Mouse (Mus musculus) embryonic facial prominence, embryonic 10.5 days (tissue): Measurements from ENCODE around the gene Nos1. TPM values are rescaled to one million over a fixed set of nuclear protein-coding genes. Genes with fewer than 3 reads are reported as not detected.
A peak's percentile ranks its signal among the peaks of the same experiment; 100 is the strongest.

Source experiments
- DNase-seq: peaks from one replicate; pipeline ENCODE4 v3.0.0-alpha.2; 2017; ENCODE audit warnings: low spot score
- H3K27ac ChIP-seq: fragments of 300-500 bp; sonication (generic); replicated peaks from 2 replicates; pipeline ENCODE4 v1.5.1; 2016; ENCODE audit warnings: mild to moderate bottlenecking
- H3K27me3 ChIP-seq: fragments of 300-500 bp; sonication (generic); replicated peaks from 2 replicates; pipeline ENCODE4 v1.6.1; 2016; ENCODE audit warnings: low read depth, mild to moderate bottlenecking; ENCODE audit not compliant: poor library complexity, severe bottlenecking
- H3K36me3 ChIP-seq: fragments of 300-500 bp; sonication (generic); replicated peaks from 2 replicates; pipeline ENCODE4 v1.6.1; 2016; ENCODE audit warnings: mild to moderate bottlenecking, moderate library complexity
- H3K4me1 ChIP-seq: fragments of 300-500 bp; sonication (generic); 2 replicates; pipeline ENCODE4 v1.6.1; 2016
- H3K4me3 ChIP-seq: fragments of 300-500 bp; sonication (generic); 2 replicates; pipeline ENCODE4 v1.5.1; 2016; ENCODE audit warnings: mild to moderate bottlenecking, moderate library complexity
- H3K9me3 ChIP-seq: fragments of 300-500 bp; sonication (generic); 2 replicates; pipeline ENCODE4 v1.6.1; 2016; ENCODE audit warnings: mild to moderate bottlenecking
- WGBS: fragments of 180-500 bp; shearing (Covaris S2); methylation state at CpG from one replicate; pipeline ENCODE4 v1.1.7; 2016; 5-methylcytosine and 5-hydroxymethylcytosine counted together
- polyA plus RNA-seq: library from polyadenylated mRNA; unstranded; fragments of >200 nt; fragmentation: Nextera tagmentation; extraction: Ambion mirVana; gene quantifications from 2 replicates; pipeline ENCODE4 v1.2.1, GENCODE M21; 2016

The Nos1 gene
- polyA plus RNA-seq, 1 experiment from 2014 or later, result 0.32 TPM

DNA sequence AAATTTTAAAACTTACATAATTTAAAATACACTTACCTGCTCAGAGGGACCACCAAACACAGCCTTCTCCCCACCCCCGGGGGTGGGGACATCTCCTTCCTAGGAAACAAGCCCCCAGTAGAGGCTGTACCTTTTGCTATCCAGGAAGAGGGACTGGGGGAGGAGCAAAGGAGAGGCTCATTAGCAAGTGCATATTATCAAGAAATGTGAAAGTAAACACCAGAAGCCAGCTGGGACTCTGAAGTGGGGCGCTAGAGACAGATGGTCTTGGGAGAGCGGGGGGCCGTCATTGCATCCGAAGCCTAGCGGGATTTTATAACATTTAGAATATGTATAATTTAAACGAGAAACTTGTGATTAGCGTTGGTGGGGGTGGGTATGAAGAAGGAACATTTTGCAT is 158.6 kb downstream of the Nos1 start:
- H3K9me3 ChIP-seq, result no peaks in the 10 kb centered on the region
- H3K27ac ChIP-seq, result no peak overlapping the region
- H3K4me3 ChIP-seq, result no peak overlapping the region
- DNase-seq, result no peak
- H3K27me3 ChIP-seq, result peaks cover 23% of the 10 kb centered on the region
- 86% methylated on average over 8 of the region's 8 CpGs for WGBS
- H3K4me1 ChIP-seq, result peaks cover 5% of the 10 kb centered on the region; the same call in 1 of the 2 replicates
- H3K36me3 ChIP-seq, result no peaks in the 10 kb centered on the region

DNA sequence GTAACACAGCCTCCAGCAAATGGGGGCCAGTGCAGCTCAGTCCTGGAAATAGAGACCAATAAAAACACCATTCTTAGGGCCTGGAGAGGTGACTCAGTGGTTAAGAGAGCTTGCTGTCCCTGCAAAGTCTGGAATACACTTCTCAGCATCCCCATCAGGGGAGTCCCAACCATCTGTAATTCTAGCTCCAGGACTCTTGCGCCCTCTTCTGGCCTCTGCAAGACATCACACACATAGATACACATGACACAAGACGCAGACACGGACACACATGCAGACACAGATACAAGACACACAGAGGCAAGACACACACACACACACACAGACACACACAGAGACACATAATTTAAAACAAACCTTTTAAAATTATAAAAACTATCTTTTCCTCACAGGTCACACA is 160.7 kb downstream of the Nos1 start:
- 69% methylated on average over 3 of the region's 3 CpGs for WGBS
- H3K36me3 ChIP-seq, result no peaks in the 10 kb centered on the region

DNA sequence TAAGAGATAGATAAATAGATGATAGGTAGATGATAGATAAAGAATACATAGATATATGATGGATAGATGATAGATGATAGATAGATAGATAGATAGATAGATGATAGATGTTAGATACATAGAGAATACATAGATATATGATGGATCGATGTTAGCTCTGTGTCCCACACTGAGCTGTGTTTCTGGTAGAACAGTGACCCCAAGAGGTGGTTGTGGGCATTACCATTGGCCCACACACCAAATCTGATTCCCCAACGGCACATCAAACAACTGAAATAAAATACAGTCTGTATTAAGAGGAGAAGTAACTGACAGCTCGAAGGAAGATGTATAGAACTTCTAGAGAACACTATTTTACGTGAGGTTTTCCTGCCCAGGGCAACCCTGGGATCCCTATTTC is 165.8 kb downstream of the Nos1 start:
- H3K27me3 ChIP-seq, result no peaks in the 10 kb centered on the region
- H3K4me3 ChIP-seq, result no peak overlapping the region
- 41% methylated on average over 4 of the region's 4 CpGs for WGBS
- H3K27ac ChIP-seq, result no peak overlapping the region
- no peaks in the 10 kb centered on the region for H3K9me3 ChIP-seq
- no peaks in the 10 kb centered on the region for H3K4me1 ChIP-seq
- DNase-seq, result peak; percentile 40
- no peaks in the 10 kb centered on the region for H3K36me3 ChIP-seq

More for the DNA sequence above, 160.7 kb downstream of the Nos1 start:
- no peak for DNase-seq
- Histone ChIP-seq H3K9me3 (no peaks in the 10 kb centered on the region), H3K27ac (no peak overlapping the region), H3K27me3 (peaks cover 9% of the 10 kb centered on the region), H3K4me3 (no peak overlapping the region), H3K4me1 (peaks cover 5% of the 10 kb centered on the region; the same call in 1 of the 2 replicates)

DNA sequence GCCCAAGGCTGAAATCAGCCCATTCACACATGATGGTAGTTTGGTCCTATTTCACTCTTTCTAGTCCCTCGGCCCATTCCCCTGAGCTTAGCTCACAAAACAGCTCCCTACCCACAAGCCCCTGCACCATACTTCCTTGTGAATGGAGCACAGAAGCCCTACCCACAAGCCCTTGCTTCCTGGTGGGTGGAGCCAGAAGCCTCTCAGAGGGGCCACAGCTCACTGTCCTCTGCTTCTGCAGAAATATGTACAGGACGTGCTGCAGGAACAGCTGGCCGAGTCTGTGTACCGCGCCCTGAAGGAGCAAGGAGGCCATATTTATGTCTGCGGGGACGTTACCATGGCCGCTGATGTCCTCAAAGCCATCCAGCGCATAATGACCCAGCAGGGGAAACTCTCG is 168.6 kb downstream of the Nos1 start:
- WGBS, result 87% methylated on average over 10 of the region's 10 CpGs
- Histone ChIP-seq H3K9me3 (no peaks in the 10 kb centered on the region), H3K27ac (no peak overlapping the region), H3K4me1 (no peaks in the 10 kb centered on the region), H3K27me3 (no peaks in the 10 kb centered on the region), H3K36me3 (no peaks in the 10 kb centered on the region), H3K4me3 (no peak overlapping the region)
- no peak for DNase-seq

DNA sequence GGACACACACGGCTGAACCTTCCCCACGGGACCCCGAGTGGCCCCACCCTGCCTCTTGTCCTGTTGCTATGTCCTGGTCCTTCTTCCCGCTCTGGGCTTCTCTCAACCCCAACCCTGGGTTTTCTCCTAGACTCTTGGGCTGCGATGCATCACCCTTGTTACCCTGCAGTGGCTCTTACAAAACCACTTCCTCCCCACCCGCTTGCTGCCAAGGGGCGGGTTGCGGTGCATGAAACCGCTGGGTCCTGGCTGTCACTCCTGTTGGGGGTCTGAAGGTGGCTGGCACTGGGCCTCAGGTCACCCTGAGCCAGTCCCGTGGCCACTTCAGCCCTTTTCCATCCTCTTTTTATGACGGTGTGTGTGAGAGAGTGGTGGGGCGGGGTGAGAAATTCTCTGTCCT is 173.1 kb downstream of the Nos1 start:
- H3K4me3 ChIP-seq, result no peak overlapping the region
- no peaks in the 10 kb centered on the region for H3K9me3 ChIP-seq
- 84% methylated on average over 12 of the region's 12 CpGs for WGBS
- H3K27ac ChIP-seq, result no peak overlapping the region
- DNase-seq, result no peak
- H3K4me1 ChIP-seq, result peaks cover 5% of the 10 kb centered on the region; the same call in 1 of the 2 replicates
- no peaks in the 10 kb centered on the region for H3K27me3 ChIP-seq
- no peaks in the 10 kb centered on the region for H3K36me3 ChIP-seq

DNA sequence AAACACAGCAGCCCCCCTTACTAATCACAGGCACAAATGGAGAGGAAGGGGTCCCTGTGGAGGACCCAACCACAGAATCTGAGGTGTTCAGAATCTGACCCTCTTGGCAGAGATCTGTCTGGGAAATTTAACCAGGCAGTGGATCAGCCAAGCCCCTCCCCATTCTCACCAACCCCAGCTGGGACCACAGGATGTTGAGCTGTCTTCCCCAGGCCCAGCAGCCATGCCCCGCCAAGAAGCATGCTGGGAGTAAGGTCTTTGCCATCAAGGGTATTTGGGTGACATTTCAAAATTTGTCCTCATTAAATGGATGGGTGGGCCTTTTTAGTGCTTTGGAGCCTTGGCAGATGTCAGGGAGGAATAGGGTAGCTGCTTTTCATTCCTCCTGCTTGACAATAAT is 173.6 kb downstream of the Nos1 start:
- Histone ChIP-seq H3K4me3 (no peak overlapping the region), H3K9me3 (no peaks in the 10 kb centered on the region), H3K36me3 (no peaks in the 10 kb centered on the region), H3K27ac (no peak overlapping the region), H3K27me3 (no peaks in the 10 kb centered on the region), H3K4me1 (peaks cover 5% of the 10 kb centered on the region; the same call in 1 of the 2 replicates)
- WGBS, result 95% methylated on average over 1 of the region's 1 CpGs
- DNase-seq, result no peak

DNA sequence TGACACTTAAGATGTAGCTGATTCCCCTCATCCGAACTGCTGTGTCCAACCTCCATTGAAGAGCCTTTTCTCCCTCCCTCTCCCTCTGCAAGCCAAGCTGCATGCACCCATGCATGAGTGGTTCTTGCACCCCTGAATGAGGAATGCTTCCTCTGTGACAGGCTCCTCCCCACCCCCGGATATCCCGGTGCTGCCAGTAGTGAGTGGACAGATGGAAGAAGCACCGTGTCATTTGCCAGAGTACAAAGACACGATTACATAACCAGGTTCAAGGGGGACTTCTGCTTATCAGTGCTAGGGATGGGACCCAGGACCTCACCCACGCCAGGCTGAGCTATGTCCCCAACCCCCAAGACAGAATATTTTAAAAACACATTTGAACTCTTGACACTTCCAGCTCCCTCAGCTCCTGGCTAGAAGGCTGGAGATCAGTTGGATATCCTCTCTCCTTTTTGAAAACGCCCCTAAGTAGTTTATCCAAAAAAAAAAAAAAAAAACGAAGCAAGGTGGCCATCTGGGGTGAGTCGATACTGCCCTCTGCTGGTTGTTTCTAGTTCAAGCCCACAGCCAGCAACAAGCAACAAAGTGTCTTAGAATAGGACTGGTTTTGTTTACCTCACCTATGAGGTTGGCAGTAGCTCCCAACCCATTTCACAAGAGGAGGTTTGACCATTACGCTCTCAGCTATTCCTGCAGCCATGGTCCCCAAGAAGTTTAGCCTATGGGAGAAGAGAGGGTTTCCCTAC is 175.0 kb downstream of the Nos1 start:
- H3K36me3 ChIP-seq, result no peaks in the 10 kb centered on the region
- peak; percentile 40 for DNase-seq
- 44% methylated on average over 10 of the region's 10 CpGs for WGBS
- no peak overlapping the region for H3K4me3 ChIP-seq
- no peaks in the 10 kb centered on the region for H3K9me3 ChIP-seq
- peaks cover 5% of the 10 kb centered on the region; the same call in 1 of the 2 replicates for H3K4me1 ChIP-seq
- no peak overlapping the region for H3K27ac ChIP-seq
- no peaks in the 10 kb centered on the region for H3K27me3 ChIP-seq

DNA sequence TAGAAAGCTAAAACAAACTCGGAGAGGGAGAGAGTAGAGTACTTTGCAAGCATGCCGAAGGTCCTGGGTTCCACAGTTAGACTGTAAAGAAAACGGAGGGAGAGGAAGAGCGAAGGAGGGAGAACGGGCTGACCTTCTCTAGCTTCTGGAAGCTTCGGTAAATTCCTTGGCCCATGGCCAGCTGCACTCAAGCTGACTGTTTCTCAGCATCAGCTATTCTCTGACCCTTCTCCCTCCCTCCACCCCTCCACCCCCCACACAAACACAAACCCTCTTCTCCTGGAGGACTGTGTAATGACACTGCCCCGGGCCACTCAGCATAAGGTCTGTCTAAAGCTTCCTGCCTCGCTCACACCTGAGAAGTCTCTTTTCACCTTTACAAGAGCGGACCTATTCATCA is 183.9 kb downstream of the Nos1 start:
- no peak overlapping the region for H3K27ac ChIP-seq
- no peaks in the 10 kb centered on the region for H3K9me3 ChIP-seq
- H3K4me3 ChIP-seq, result no peak overlapping the region
- H3K4me1 ChIP-seq, result peaks cover 9% of the 10 kb centered on the region
- no peak for DNase-seq
- 56% methylated on average over 9 of the region's 9 CpGs for WGBS
- H3K27me3 ChIP-seq, result no peaks in the 10 kb centered on the region; the same call in 1 of the 2 replicates
- no peaks in the 10 kb centered on the region for H3K36me3 ChIP-seq

DNA sequence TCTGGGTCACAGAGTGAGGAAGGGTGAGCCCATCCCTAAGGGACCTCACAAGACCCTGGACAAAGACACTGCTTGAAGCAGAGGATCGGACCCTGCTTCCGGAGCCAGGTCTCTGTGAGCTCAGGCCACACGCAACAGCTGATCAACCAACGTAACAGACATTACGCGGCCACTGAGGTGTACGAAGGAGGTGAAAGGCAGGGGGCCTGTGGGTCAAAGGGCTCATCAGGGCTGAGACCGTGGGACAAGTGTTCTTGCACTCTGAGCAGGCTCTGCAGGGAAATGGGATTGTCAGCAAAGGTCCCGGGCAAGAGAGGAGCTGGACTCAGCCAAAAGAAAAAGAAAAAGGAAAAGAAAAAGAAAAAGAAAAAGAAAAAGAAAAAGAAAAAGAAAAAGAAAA is 186.1 kb downstream of the Nos1 start:
- Histone ChIP-seq H3K4me1 (peaks cover 17% of the 10 kb centered on the region), H3K36me3 (no peaks in the 10 kb centered on the region), H3K27me3 (no peaks in the 10 kb centered on the region; the same call in 1 of the 2 replicates), H3K9me3 (no peaks in the 10 kb centered on the region), H3K4me3 (no peak overlapping the region), H3K27ac (no peak overlapping the region)
- DNase-seq, result no peak
- 66% methylated on average over 9 of the region's 9 CpGs for WGBS

DNA sequence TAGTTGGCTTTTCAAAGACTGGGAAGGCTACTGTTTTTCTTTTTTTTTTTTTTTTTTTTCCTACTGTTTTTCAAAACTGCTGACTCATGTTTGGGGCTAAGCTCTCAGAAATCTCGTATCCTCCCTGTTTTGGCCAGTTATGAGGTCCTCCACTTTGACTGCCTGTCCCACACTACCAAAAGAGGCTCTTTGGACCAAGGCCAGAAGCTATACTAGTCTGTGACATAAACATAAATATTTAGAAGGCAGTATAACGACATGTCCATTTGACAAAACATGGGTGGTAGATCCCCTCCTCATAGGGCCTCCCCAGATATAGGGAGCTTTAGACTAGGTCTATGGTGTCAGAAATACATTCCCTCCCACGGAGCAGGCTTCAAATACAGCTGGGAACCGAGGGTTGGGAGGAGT is 186.8 kb downstream of the Nos1 start:
- H3K27me3 ChIP-seq, result no peaks in the 10 kb centered on the region; the same call in 1 of the 2 replicates
- H3K27ac ChIP-seq, result no peak overlapping the region
- DNase-seq, result no peak
- 71% methylated on average over 4 of the region's 4 CpGs for WGBS
- H3K9me3 ChIP-seq, result no peaks in the 10 kb centered on the region
- H3K36me3 ChIP-seq, result no peaks in the 10 kb centered on the region
- H3K4me3 ChIP-seq, result no peak overlapping the region
- peaks cover 17% of the 10 kb centered on the region for H3K4me1 ChIP-seq

DNA sequence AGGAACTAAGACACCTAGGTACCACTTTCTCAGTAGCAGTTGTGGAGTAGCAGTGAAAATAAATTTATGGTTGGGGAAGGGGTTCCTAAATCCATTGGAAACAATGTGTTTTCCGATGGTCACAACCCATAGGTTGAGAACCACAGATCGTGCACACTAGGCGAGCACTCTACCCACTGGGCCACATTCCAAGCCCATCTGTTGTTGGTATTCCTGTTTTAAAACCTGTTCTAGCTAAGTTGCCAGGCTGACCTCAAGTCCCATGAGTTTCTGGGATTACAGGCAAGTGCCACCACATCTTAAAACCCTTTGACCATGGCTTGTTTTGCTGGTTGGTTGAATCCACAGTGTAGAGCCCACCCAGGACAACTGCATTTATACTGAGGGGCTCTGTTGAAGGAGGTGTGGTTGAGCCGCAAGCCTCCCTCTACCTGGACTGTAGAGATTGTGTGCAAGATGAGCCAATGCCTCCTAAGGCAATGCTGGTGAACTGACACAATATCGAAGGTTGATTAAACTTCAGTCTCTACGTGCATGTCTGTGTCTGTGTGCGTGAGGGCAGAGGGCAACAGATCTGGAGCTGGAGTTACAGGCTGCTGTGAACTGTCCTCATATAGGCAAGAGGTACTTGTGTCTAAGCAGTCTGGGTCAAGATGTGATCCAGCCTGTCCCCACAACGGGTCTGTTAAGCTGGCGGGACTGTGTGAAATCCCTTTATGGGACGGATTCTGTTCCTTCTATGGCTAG is 189.0 kb downstream of the Nos1 start:
- H3K9me3 ChIP-seq, result no peaks in the 10 kb centered on the region
- H3K36me3 ChIP-seq, result no peaks in the 10 kb centered on the region
- H3K27me3 ChIP-seq, result no peaks in the 10 kb centered on the region
- no peak overlapping the region for H3K4me3 ChIP-seq
- 89% methylated on average over 10 of the region's 10 CpGs for WGBS
- H3K27ac ChIP-seq, result no peak overlapping the region
- DNase-seq, result no peak
- H3K4me1 ChIP-seq, result peaks cover 11% of the 10 kb centered on the region

DNA sequence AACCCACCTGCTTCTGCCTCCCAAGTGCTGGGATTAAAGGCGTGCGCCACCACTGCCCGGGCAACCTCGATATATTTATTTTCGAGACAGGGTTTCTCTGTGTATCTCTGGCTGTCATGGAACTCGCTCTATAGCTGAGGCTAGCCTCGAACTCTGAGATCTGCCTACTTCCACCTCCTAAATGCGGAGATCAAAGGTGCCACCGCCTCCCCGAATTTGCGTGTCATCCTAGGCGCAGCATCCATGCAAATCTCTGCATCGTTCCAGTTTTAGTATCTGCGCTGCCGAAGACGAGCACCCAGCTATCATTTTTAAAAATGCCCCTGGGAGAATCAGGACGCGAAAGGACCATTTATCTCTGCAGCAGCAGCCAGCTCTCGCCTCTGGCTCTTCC is 195.4 kb downstream of the Nos1 start:
- WGBS, result 24% methylated on average over 19 of the region's 19 CpGs
- Histone ChIP-seq H3K4me3 (peak overlapping the region; percentile 91), H3K27me3 (no peaks in the 10 kb centered on the region), H3K4me1 (peaks cover 30% of the 10 kb centered on the region), H3K27ac (peak overlapping the region; percentile 96; the same call in 1 of the 2 replicates), H3K36me3 (peaks cover 28% of the 10 kb centered on the region), H3K9me3 (no peaks in the 10 kb centered on the region)
- DNase-seq, result no peak
